Mouse (Mus musculus): ENCODE data around the gene Il25.

DNA sequence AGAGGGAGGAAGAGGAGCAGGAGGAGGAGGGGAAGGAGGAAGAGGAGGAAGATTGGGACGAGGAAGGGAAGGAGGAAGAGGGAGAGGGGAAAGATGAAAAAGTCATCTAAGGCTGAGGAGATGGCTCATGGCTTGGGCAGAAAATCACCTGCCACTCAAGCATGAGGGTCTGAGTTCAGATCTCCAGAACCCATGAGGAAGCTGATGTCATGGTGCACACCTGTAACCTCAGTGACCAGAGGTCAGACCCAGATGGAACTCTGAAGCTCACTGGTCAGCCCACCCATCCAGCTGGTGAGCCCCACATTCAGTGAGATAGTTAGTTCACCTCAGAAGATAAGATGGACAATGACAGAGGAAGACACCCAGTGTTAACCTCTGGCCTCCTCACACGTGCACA is 12.4 kb downstream of the Il25 start:
- TF ChIP-seq CTCF (IDR thresholded peaks at IDR 0.05; ENCODE audit: extremely low read depth, insufficient read depth, low read length) (no peak), POLR2A (IDR thresholded peaks at IDR 0.05; ENCODE audit: extremely low read depth, insufficient read depth, low read length) (no peak)

Data from cortical plate, adult 2 months (tissue).